Mouse (Mus musculus): ENCODE data around the gene Tcf20. TPM values are rescaled to one million over a fixed set of nuclear protein-coding genes. Genes with fewer than 3 reads are reported as not detected.

The Tcf20 gene
- polyA plus RNA-seq, 1 experiment = 38.4 TPM

- H3K27ac ChIP-seq (ENCODE audit: insufficient read depth, low read length) = no peak overlapping the region
- H3K4me1 ChIP-seq (ENCODE audit: control insufficient read depth, insufficient read depth, low read length) = peaks cover 28% of the 10 kb centered on the region
- no peak overlapping the region for H3K4me3 ChIP-seq (ENCODE audit: insufficient read depth, low read length)
- no peak for TF ChIP-seq POLR2A (IDR thresholded peaks at IDR 0.05; ENCODE audit: extremely low read depth, insufficient read depth, low read length)
These were observed 50.2 kb downstream of the Tcf20 start for GRCm38 (mm10) chr15:82937428-82937992.

GRCm38 (mm10) chr15:82934971-82935370 lies 52.7 kb downstream of the Tcf20 start:
- TF ChIP-seq CTCF (IDR thresholded peaks at IDR 0.05; ENCODE audit: extremely low read depth, insufficient read depth, low read length) = no peak
- no peak for TF ChIP-seq POLR2A (IDR thresholded peaks at IDR 0.05; ENCODE audit: extremely low read depth, insufficient read depth, low read length)
- Histone ChIP-seq H3K4me1 (ENCODE audit: control insufficient read depth, insufficient read depth, low read length) (peaks cover 17% of the 10 kb centered on the region), H3K27ac (ENCODE audit: insufficient read depth, low read length) (no peak overlapping the region), H3K4me3 (ENCODE audit: insufficient read depth, low read length) (no peak overlapping the region)

- no peak overlapping the region for H3K27ac ChIP-seq (ENCODE audit: insufficient read depth, low read length)
- TF ChIP-seq CTCF (IDR thresholded peaks at IDR 0.05; ENCODE audit: extremely low read depth, insufficient read depth, low read length) (no peak), POLR2A (IDR thresholded peaks at IDR 0.05; ENCODE audit: extremely low read depth, insufficient read depth, low read length) (no peak)
- H3K4me3 ChIP-seq (ENCODE audit: insufficient read depth, low read length) = no peak overlapping the region
- peaks cover 13% of the 10 kb centered on the region for H3K4me1 ChIP-seq (ENCODE audit: control insufficient read depth, insufficient read depth, low read length)
These were observed 54.6 kb downstream of the Tcf20 start for GRCm38 (mm10) chr15:82932936-82933650.

- Histone ChIP-seq H3K4me3 (ENCODE audit: insufficient read depth, low read length) (no peak overlapping the region), H3K4me1 (ENCODE audit: control insufficient read depth, insufficient read depth, low read length) (peaks cover 16% of the 10 kb centered on the region), H3K27ac (ENCODE audit: insufficient read depth, low read length) (no peak overlapping the region)
- TF ChIP-seq POLR2A (IDR thresholded peaks at IDR 0.05; ENCODE audit: extremely low read depth, insufficient read depth, low read length) = no peak
- no peak for TF ChIP-seq CTCF (IDR thresholded peaks at IDR 0.05; ENCODE audit: extremely low read depth, insufficient read depth, low read length)
These were observed 56.2 kb downstream of the Tcf20 start for GRCm38 (mm10) chr15:82931436-82931835.

- Histone ChIP-seq H3K4me1 (ENCODE audit: control insufficient read depth, insufficient read depth, low read length) (peaks cover 8% of the 10 kb centered on the region), H3K4me3 (ENCODE audit: insufficient read depth, low read length) (no peak overlapping the region), H3K27ac (ENCODE audit: insufficient read depth, low read length) (no peak overlapping the region)
- TF ChIP-seq POLR2A (IDR thresholded peaks at IDR 0.05; ENCODE audit: extremely low read depth, insufficient read depth, low read length) (no peak), CTCF (IDR thresholded peaks at IDR 0.05; ENCODE audit: extremely low read depth, insufficient read depth, low read length) (no peak)
These were observed 58.1 kb downstream of the Tcf20 start for GRCm38 (mm10) chr15:82929595-82929994.

- Histone ChIP-seq H3K27ac (ENCODE audit: insufficient read depth, low read length) (no peak overlapping the region), H3K4me3 (ENCODE audit: insufficient read depth, low read length) (no peak overlapping the region), H3K4me1 (ENCODE audit: control insufficient read depth, insufficient read depth, low read length) (peaks cover 8% of the 10 kb centered on the region)
- TF ChIP-seq CTCF (IDR thresholded peaks at IDR 0.05; ENCODE audit: extremely low read depth, insufficient read depth, low read length) (no peak), POLR2A (IDR thresholded peaks at IDR 0.05; ENCODE audit: extremely low read depth, insufficient read depth, low read length) (no peak)
These were observed 58.8 kb downstream of the Tcf20 start for GRCm38 (mm10) chr15:82928844-82929243.

GRCm38 (mm10) chr15:82928023-82928422 lies 59.6 kb downstream of the Tcf20 start:
- no peak for TF ChIP-seq POLR2A (IDR thresholded peaks at IDR 0.05; ENCODE audit: extremely low read depth, insufficient read depth, low read length)
- no peak for TF ChIP-seq CTCF (IDR thresholded peaks at IDR 0.05; ENCODE audit: extremely low read depth, insufficient read depth, low read length)
- Histone ChIP-seq H3K4me3 (ENCODE audit: insufficient read depth, low read length) (no peak overlapping the region), H3K4me1 (ENCODE audit: control insufficient read depth, insufficient read depth, low read length) (peaks cover 8% of the 10 kb centered on the region), H3K27ac (ENCODE audit: insufficient read depth, low read length) (no peak overlapping the region)

- Histone ChIP-seq H3K27ac (ENCODE audit: insufficient read depth, low read length) (no peak overlapping the region), H3K4me3 (ENCODE audit: insufficient read depth, low read length) (no peak overlapping the region), H3K4me1 (ENCODE audit: control insufficient read depth, insufficient read depth, low read length) (peaks cover 9% of the 10 kb centered on the region)
- TF ChIP-seq CTCF (IDR thresholded peaks at IDR 0.05; ENCODE audit: extremely low read depth, insufficient read depth, low read length) = no peak
- TF ChIP-seq POLR2A (IDR thresholded peaks at IDR 0.05; ENCODE audit: extremely low read depth, insufficient read depth, low read length) = no peak
These were observed 60.6 kb downstream of the Tcf20 start for GRCm38 (mm10) chr15:82927057-82927456.

GRCm38 (mm10) chr15:82924679-82925425 lies 62.8 kb downstream of the Tcf20 start:
- H3K27ac ChIP-seq (ENCODE audit: insufficient read depth, low read length) = no peak overlapping the region
- TF ChIP-seq POLR2A (IDR thresholded peaks at IDR 0.05; ENCODE audit: extremely low read depth, insufficient read depth, low read length) (no peak), CTCF (IDR thresholded peaks at IDR 0.05; ENCODE audit: extremely low read depth, insufficient read depth, low read length) (no peak)
- H3K4me1 ChIP-seq (ENCODE audit: control insufficient read depth, insufficient read depth, low read length) = peaks cover 14% of the 10 kb centered on the region
- H3K4me3 ChIP-seq (ENCODE audit: insufficient read depth, low read length) = no peak overlapping the region
